Mouse (Mus musculus) stomach, postnatal 0 days (tissue): ENCODE data around the gene Hist2h3b.

Experiments
- CTCF ChIP-seq: IDR thresholded peaks from 2 replicates; pipeline ENCODE4 v1.5.1; 2016; ENCODE audit warnings: antibody characterized with exemption, low read depth, mild to moderate bottlenecking, moderate library complexity
- EP300 ChIP-seq: optimal IDR thresholded peaks from 2 replicates; pipeline ENCODE3; 2016; ENCODE audit warnings: antibody characterized with exemption

GRCm38 (mm10) chr3:96293368-96293767 is 24.9 kb downstream of the Hist2h3b start:
- TF ChIP-seq CTCF (no peak), EP300 (no peak)
